Mouse (Mus musculus): Measurements from ENCODE around the gene Shld2.

DNA sequence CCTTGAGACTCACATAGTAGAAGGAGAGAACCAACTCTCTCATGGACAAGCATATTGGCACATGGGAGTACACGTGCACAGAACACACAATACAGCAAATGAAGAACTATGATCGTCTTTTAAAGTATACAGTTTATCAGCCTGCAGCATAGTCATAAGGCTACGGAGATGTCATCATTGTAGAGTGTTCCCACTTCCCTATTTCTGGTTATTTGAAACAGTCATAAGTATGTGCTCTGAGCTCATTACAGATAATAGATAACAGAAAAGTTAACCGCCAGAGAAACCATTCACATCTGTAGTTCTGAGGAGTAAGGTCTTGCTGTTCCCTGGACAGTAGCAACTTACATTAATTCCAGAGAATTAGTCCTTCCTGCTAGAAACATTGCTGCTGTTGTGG lies 32.8 kb upstream of the Shld2 start:
- TF ChIP-seq CTCF (IDR thresholded peaks at IDR 0.05; ENCODE audit: insufficient read depth, low read depth, low read length): no peak
- no peak for TF ChIP-seq POLR2A (IDR thresholded peaks at IDR 0.05; ENCODE audit: insufficient read depth, low read depth, low read length)
